Mouse (Mus musculus): ENCODE results near the gene Eef2k. TPM values are rescaled to one million over a fixed set of nuclear protein-coding genes. Genes with fewer than 3 reads are reported as not detected.

The Eef2k gene
- polyA plus RNA-seq, 1 experiment from 2014 or later = 27.6 TPM

GRCm38 (mm10) chr7:120917279-120917591 is 74.6 kb downstream of the Eef2k start:
- H3K4me3 ChIP-seq (replicated peaks) = peak overlapping the region; percentile 98
- peaks cover 15% of the 10 kb centered on the region for H3K4me1 ChIP-seq
- WGBS = 7% methylated on average over 12 of the region's 12 CpGs
- H3K9ac ChIP-seq = no peak overlapping the region
- no peak; the same call in 1 of the 2 replicates for ATAC-seq (replicated peaks; ENCODE audit: low FRiP score)
- no peaks in the 10 kb centered on the region for H3K9me3 ChIP-seq (replicated peaks)
- H3K4me2 ChIP-seq = peak overlapping the region; percentile 68
- no peak overlapping the region for H3K27ac ChIP-seq
- 0 out of 2 replicates have a peak, but pooled peaks cover 6% of the 10 kb centered on the region for H3K36me3 ChIP-seq
- H3K27me3 ChIP-seq = no peaks in the 10 kb centered on the region

- Histone ChIP-seq H3K9me3 (replicated peaks) (no peaks in the 10 kb centered on the region), H3K4me1 (peaks cover 15% of the 10 kb centered on the region), H3K9ac (peak within 1 kb of the TSS; percentile 90), H3K27me3 (no peaks in the 10 kb centered on the region), H3K4me2 (peak within 1 kb of the TSS; percentile 68), H3K4me3 (replicated peaks) (peak within 1 kb of the TSS; percentile 98), H3K36me3 (0 out of 2 replicates have a peak, but pooled peaks cover 7% of the 10 kb centered on the region), H3K27ac (peak within 1 kb of the TSS; percentile 78)
- peak; percentile 95 for ATAC-seq (replicated peaks; ENCODE audit: low FRiP score)
- under 1% methylated on average over 102 of the region's 102 CpGs for WGBS
Measured at GRCm38 (mm10) chr7:120917592-120918461, 75.2 kb downstream of the Eef2k start, which contains the start of gene Polr3e. TSS of gene Polr3e (plus strand) at chr7:120917744.

- H3K27ac ChIP-seq = peak overlapping the region; percentile 78
- peaks cover 15% of the 10 kb centered on the region for H3K4me1 ChIP-seq
- WGBS = 5% methylated on average over 10 of the region's 10 CpGs
- no peaks in the 10 kb centered on the region for H3K9me3 ChIP-seq (replicated peaks)
- H3K4me3 ChIP-seq (replicated peaks) = peak overlapping the region; percentile 98
- peak overlapping the region; percentile 68 for H3K4me2 ChIP-seq
- peaks cover 14% of the 10 kb centered on the region for H3K36me3 ChIP-seq
- H3K9ac ChIP-seq = peak overlapping the region; percentile 90
- peak; percentile 55 for ATAC-seq (replicated peaks; ENCODE audit: low FRiP score)
- no peaks in the 10 kb centered on the region for H3K27me3 ChIP-seq
Measured at GRCm38 (mm10) chr7:120918526-120918962, 75.9 kb downstream of the Eef2k start.

- WGBS = 84% methylated on average over 7 of the region's 7 CpGs
- Histone ChIP-seq H3K27ac (no peak overlapping the region), H3K27me3 (no peaks in the 10 kb centered on the region), H3K4me3 (replicated peaks) (no peak overlapping the region), H3K4me1 (no peaks in the 10 kb centered on the region), H3K36me3 (peaks cover 99% of the 10 kb centered on the region), H3K4me2 (no peak overlapping the region), H3K9ac (no peak overlapping the region), H3K9me3 (replicated peaks) (no peaks in the 10 kb centered on the region)
- ATAC-seq (replicated peaks; ENCODE audit: low FRiP score) = no peak
Measured at GRCm38 (mm10) chr7:120933110-120933509, 90.5 kb downstream of the Eef2k start.

GRCm38 (mm10) chr7:120933680-120934195 is 91.1 kb downstream of the Eef2k start:
- no peaks in the 10 kb centered on the region for H3K4me1 ChIP-seq
- WGBS = 83% methylated on average over 5 of the region's 5 CpGs
- H3K4me2 ChIP-seq = no peak overlapping the region
- no peak overlapping the region for H3K27ac ChIP-seq
- no peaks in the 10 kb centered on the region for H3K27me3 ChIP-seq
- no peak overlapping the region for H3K9ac ChIP-seq
- H3K36me3 ChIP-seq = peaks cover 99% of the 10 kb centered on the region
- no peak overlapping the region for H3K4me3 ChIP-seq (replicated peaks)
- H3K9me3 ChIP-seq (replicated peaks) = no peaks in the 10 kb centered on the region
- no peak for ATAC-seq (replicated peaks; ENCODE audit: low FRiP score)

- Histone ChIP-seq H3K27me3 (no peaks in the 10 kb centered on the region), H3K9me3 (replicated peaks) (no peaks in the 10 kb centered on the region), H3K9ac (no peak overlapping the region), H3K27ac (no peak overlapping the region), H3K4me2 (no peak overlapping the region), H3K4me3 (replicated peaks) (no peak overlapping the region), H3K4me1 (no peaks in the 10 kb centered on the region), H3K36me3 (peaks cover 99% of the 10 kb centered on the region)
- WGBS = 42% methylated on average over 5 of the region's 5 CpGs
- ATAC-seq (replicated peaks; ENCODE audit: low FRiP score) = 0 out of 2 replicates have a peak, but pooled peaks have one; percentile 69
Measured at GRCm38 (mm10) chr7:120934716-120935115, 92.1 kb downstream of the Eef2k start.

- H3K4me1 ChIP-seq = no peaks in the 10 kb centered on the region
- no peak for ATAC-seq (replicated peaks; ENCODE audit: low FRiP score)
- H3K9ac ChIP-seq = no peak overlapping the region
- H3K4me3 ChIP-seq (replicated peaks) = no peak overlapping the region
- peaks cover 99% of the 10 kb centered on the region for H3K36me3 ChIP-seq
- whole genome bisulfite sequencing = 91% methylated on average over 4 of the region's 4 CpGs
- no peak overlapping the region for H3K27ac ChIP-seq
- H3K9me3 ChIP-seq (replicated peaks) = no peaks in the 10 kb centered on the region
- H3K27me3 ChIP-seq = no peaks in the 10 kb centered on the region
- H3K4me2 ChIP-seq = no peak overlapping the region
Measured at GRCm38 (mm10) chr7:120936522-120936921, 93.9 kb downstream of the Eef2k start.

- no peaks in the 10 kb centered on the region for H3K27me3 ChIP-seq
- no peak overlapping the region for H3K4me2 ChIP-seq
- 0 out of 2 replicates have a peak, but pooled peaks cover 2% of the 10 kb centered on the region for H3K4me1 ChIP-seq
- H3K27ac ChIP-seq = no peak overlapping the region
- no peak overlapping the region for H3K4me3 ChIP-seq (replicated peaks)
- 89% methylated on average over 9 of the region's 9 CpGs for WGBS
- no peak overlapping the region for H3K9ac ChIP-seq
- no peak for ATAC-seq (replicated peaks; ENCODE audit: low FRiP score)
- no peaks in the 10 kb centered on the region for H3K9me3 ChIP-seq (replicated peaks)
- peaks cover 99% of the 10 kb centered on the region for H3K36me3 ChIP-seq
Measured at GRCm38 (mm10) chr7:120938206-120938605, 95.6 kb downstream of the Eef2k start.

- Histone ChIP-seq H3K4me3 (replicated peaks) (no peak overlapping the region), H3K27ac (no peak overlapping the region), H3K4me1 (0 out of 2 replicates have a peak, but pooled peaks cover 2% of the 10 kb centered on the region), H3K36me3 (peaks cover 94% of the 10 kb centered on the region), H3K4me2 (no peak overlapping the region), H3K27me3 (no peaks in the 10 kb centered on the region), H3K9me3 (replicated peaks) (no peaks in the 10 kb centered on the region), H3K9ac (no peak overlapping the region)
- WGBS = 90% methylated on average over 12 of the region's 12 CpGs
- ATAC-seq (replicated peaks; ENCODE audit: low FRiP score) = peak; percentile 21; the same call in 1 of the 2 replicates
Measured at GRCm38 (mm10) chr7:120940343-120940742, 97.7 kb downstream of the Eef2k start.

- Histone ChIP-seq H3K4me1 (0 out of 2 replicates have a peak, but pooled peaks cover 2% of the 10 kb centered on the region), H3K27me3 (no peaks in the 10 kb centered on the region), H3K36me3 (peaks cover 93% of the 10 kb centered on the region), H3K27ac (no peak overlapping the region), H3K9me3 (replicated peaks) (no peaks in the 10 kb centered on the region), H3K9ac (no peak overlapping the region), H3K4me3 (replicated peaks) (no peak overlapping the region), H3K4me2 (no peak overlapping the region)
- ATAC-seq (replicated peaks; ENCODE audit: low FRiP score) = no peak
- WGBS = 96% methylated on average over 6 of the region's 6 CpGs
Measured at GRCm38 (mm10) chr7:120941214-120941613, 98.6 kb downstream of the Eef2k start.

GRCm38 (mm10) chr7:120942506-120942905 is 99.9 kb downstream of the Eef2k start:
- Histone ChIP-seq H3K4me2 (no peak overlapping the region), H3K4me1 (0 out of 2 replicates have a peak, but pooled peaks cover 2% of the 10 kb centered on the region), H3K9ac (no peak overlapping the region), H3K4me3 (replicated peaks) (no peak overlapping the region), H3K27ac (no peak overlapping the region), H3K9me3 (replicated peaks) (no peaks in the 10 kb centered on the region), H3K36me3 (peaks cover 85% of the 10 kb centered on the region), H3K27me3 (no peaks in the 10 kb centered on the region)
- ATAC-seq (replicated peaks; ENCODE audit: low FRiP score) = no peak
- 78% methylated on average over 1 of the region's 1 CpGs for WGBS

- 57% methylated on average over 7 of the region's 8 CpGs for WGBS
- H3K4me1 ChIP-seq = 0 out of 2 replicates have a peak, but pooled peaks cover 2% of the 10 kb centered on the region
- H3K27me3 ChIP-seq = no peaks in the 10 kb centered on the region
- H3K4me2 ChIP-seq = no peak overlapping the region
- H3K27ac ChIP-seq = no peak overlapping the region
- H3K9ac ChIP-seq = no peak overlapping the region
- no peak overlapping the region for H3K4me3 ChIP-seq (replicated peaks)
- 0 out of 2 replicates have a peak, but pooled peaks have one; percentile 46 for ATAC-seq (replicated peaks; ENCODE audit: low FRiP score)
- H3K36me3 ChIP-seq = peaks cover 84% of the 10 kb centered on the region
- no peaks in the 10 kb centered on the region for H3K9me3 ChIP-seq (replicated peaks)
Measured at GRCm38 (mm10) chr7:120943936-120944509, 101.4 kb downstream of the Eef2k start.

Data from kidney, embryonic 15.5 days (tissue).